Mouse (Mus musculus) sigmoid colon, adult 10 weeks (tissue): ENCODE data around the gene Ipp. TPM values are rescaled to one million over a fixed set of nuclear protein-coding genes. Genes with fewer than 3 reads are reported as not detected.

Source experiments
- polyA plus RNA-seq: library from polyadenylated mRNA; stranded (reverse); fragments of 350-450 nt; fragmentation: Illumina TruSeq; extraction: RNeasy Lipid Tissue Mini Kit (QIAGEN cat#74804); gene quantifications from one replicate; pipeline ENCODE4 v1.2.3, GENCODE M21; 2014; ENCODE audit warnings: low read depth, low replicate concordance

Gene Ipp
- 23.9 TPM for polyA plus RNA-seq

GRCm38 (mm10) chr4:116507425-116508218 lies at the start of gene Ipp:
Gene Ipp, plus strand, starts transcription at chr4:116507549.

DNA sequence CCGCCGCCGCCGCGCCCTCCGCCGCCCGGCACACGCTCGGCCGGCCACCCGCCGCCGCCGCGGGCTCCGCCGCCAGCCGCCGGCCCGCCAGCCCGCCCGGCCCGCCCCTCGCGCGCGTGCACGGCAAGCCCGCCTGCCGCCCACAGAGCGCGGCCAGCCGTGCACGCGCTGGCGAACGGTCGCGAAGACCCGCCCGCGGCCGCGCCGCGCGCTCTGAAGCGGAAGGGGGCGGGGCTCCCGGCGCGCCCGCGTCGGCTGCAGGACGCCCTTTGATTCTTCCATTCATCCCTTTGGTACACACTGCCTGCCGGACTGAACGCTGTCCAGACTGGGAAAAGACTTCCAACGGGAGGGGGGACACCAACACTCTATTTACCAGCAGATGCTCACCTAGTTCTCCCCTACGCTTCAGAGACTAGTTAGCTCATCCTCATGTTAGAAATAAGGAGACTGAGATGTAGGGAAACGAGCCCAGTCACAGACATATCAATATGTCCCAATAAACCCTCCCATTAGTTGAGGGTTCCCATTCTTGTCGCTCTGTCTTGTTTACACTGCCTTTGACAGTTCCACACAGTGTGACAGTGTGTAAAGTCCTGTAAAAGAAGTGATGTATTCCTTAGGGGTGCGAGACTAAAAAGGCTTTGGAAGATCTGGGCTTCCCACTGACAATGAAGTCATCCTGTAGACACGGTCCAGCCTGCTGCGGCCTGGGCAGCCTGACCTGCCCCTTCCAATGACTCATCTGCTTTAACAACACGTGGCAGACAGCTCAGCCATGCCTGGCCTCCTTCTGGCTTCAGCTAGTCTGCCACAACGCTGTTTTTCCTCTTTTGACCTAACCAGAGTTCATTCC lies 43.0 kb upstream of the Ipp start, which contains the start of gene Mast2:
Gene Mast2, minus strand, starts transcription at position 58 of the 856 bp plus-strand sequence.

GRCm38 (mm10) chr4:116555413-116556300 lies 48.3 kb downstream of the Ipp start, which contains the start of gene Tmem69:
Gene Tmem69, minus strand, starts transcription at chr4:116555936.

GRCm38 (mm10) chr4:116557306-116558121 lies 50.2 kb downstream of the Ipp start, which contains the start of gene Gpbp1l1:
Gene Gpbp1l1, plus strand, starts transcription at chr4:116557658.

Other genes starting within 250 kb of the Ipp start
- gene Mast2, start 43.4 kb upstream of the Ipp start, polyA plus RNA-seq = 42.5 TPM
- 95.2 TPM for gene Tmem69, start 48.4 kb downstream of the Ipp start, polyA plus RNA-seq
- 189 TPM for gene Gpbp1l1, start 50.1 kb downstream of the Ipp start, polyA plus RNA-seq
- 9.0 TPM for gene Ccdc17, start 89.1 kb downstream of the Ipp start, polyA plus RNA-seq
- gene Nasp, start 120.4 kb downstream of the Ipp start, polyA plus RNA-seq = 110 TPM
- gene Akr1a1, start 144.1 kb downstream of the Ipp start, polyA plus RNA-seq = 479 TPM
- 2,194 TPM for gene Prdx1, start 178.0 kb downstream of the Ipp start, polyA plus RNA-seq
- gene Mmachc, start 200.9 kb downstream of the Ipp start, polyA plus RNA-seq = 26.6 TPM
- 26.6 TPM for gene Ccdc163, start 201.0 kb downstream of the Ipp start, polyA plus RNA-seq
- gene Tesk2, start 213.4 kb downstream of the Ipp start, polyA plus RNA-seq = 11.3 TPM